Mouse (Mus musculus): ENCODE measurements around the gene Coro1c. TPM values are rescaled to one million over a fixed set of nuclear protein-coding genes. Genes with fewer than 3 reads are reported as not detected.

Gene Coro1c
- polyA plus RNA-seq, 1 experiment from 2014 or later = 214 TPM

DNA sequence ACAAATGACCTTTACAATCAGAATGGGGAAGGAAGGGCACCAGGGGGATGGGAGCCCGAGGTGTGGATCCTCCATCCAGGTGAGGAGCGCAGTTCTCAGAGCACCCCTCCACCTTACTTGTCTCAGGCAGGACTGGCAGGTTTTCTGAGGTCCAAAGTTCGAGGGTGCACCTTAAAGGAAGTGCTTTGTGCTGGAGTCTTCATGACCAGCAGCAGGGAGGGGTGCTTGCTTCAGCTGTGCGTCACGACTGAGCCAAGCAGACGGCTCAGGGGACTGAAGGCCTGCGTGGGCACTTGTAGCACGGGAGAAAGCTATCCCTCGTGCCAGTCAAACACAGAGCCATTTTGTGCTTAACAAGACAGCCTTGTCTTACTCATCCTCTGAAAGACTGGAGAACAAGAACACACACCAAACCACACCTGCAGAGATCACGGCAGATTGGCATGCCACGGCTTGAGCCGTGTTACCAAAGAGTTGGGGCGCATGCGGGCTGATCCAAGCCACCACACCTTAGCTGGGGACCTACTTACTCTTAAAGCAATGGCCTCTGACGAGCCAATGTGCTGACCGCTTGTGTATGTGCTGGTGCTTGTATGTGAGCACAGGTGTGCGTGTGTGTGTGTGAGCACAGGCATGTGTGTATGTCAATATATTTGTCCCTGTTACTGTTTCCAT, 29.5 kb downstream of the Coro1c start:
- no peak for ATAC-seq
- Histone ChIP-seq H3K36me3 (peaks cover 59% of the 10 kb centered on the region), H3K4me1 (replicated peaks) (peaks cover 74% of the 10 kb centered on the region), H3K4me3 (replicated peaks) (no peak overlapping the region), H3K27me3 (no peaks in the 10 kb centered on the region), H3K27ac (no peak overlapping the region), H3K9ac (replicated peaks) (no peak overlapping the region), H3K9me3 (no peaks in the 10 kb centered on the region), H3K4me2 (replicated peaks) (no peak overlapping the region)
- 92% methylated on average over 17 of the region's 17 CpGs for WGBS

DNA sequence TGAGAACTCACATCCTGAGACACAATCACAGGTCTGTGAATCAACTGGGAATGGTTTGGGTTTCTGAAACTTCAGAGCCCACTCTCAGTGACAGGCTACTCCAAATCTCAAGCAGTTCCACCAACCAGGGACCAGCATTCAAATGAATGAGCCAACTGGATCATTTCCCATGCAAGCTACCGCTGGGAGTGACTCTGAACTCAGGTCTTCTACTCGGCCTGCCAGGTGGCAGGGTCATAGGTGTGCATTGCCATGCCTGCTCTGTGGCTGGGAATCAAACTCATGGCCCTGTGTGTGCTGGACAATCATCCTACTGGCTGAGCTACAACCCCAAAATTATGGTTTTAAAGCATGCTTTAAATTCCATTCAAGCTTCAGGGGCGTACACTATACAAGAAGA, 31.0 kb downstream of the Coro1c start:
- H3K4me1 ChIP-seq (replicated peaks) = peaks cover 71% of the 10 kb centered on the region
- H3K27ac ChIP-seq = no peak overlapping the region
- no peaks in the 10 kb centered on the region for H3K9me3 ChIP-seq
- 72% methylated on average over 3 of the region's 3 CpGs for WGBS
- H3K4me3 ChIP-seq (replicated peaks) = no peak overlapping the region
- ATAC-seq = no peak
- peaks cover 59% of the 10 kb centered on the region for H3K36me3 ChIP-seq
- H3K4me2 ChIP-seq (replicated peaks) = no peak overlapping the region
- 0 out of 2 replicates have a peak overlapping the region, but pooled peaks have one; percentile 32 for H3K9ac ChIP-seq (replicated peaks)
- no peaks in the 10 kb centered on the region for H3K27me3 ChIP-seq

DNA sequence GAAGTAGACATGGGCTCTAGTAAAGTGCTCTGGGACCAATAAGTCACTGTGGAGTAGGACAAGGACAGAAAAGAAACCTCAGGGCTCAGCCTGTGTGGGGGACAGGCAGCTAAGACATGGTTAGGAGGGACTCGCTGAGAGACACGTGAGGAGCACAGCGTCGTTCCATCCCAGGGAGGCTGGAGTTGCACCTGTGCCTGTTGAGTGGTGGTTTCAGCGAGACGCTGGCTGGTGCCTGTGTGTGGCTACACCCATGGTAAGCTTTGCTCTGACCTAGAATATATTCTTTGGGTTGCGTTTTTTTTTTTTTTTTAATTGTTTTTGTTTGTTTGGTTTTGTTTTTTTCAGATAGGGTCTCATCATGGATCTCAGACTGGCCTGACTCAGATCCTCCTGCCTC, 32.4 kb downstream of the Coro1c start:
- Histone ChIP-seq H3K9ac (replicated peaks) (no peak overlapping the region), H3K27ac (peak overlapping the region; percentile 99; the same call in 1 of the 2 replicates), H3K4me1 (replicated peaks) (peaks cover 75% of the 10 kb centered on the region), H3K4me2 (replicated peaks) (no peak overlapping the region), H3K4me3 (replicated peaks) (no peak overlapping the region), H3K27me3 (no peaks in the 10 kb centered on the region), H3K36me3 (peaks cover 49% of the 10 kb centered on the region), H3K9me3 (no peaks in the 10 kb centered on the region)
- WGBS = 95% methylated on average over 7 of the region's 7 CpGs
- no peak for ATAC-seq

DNA sequence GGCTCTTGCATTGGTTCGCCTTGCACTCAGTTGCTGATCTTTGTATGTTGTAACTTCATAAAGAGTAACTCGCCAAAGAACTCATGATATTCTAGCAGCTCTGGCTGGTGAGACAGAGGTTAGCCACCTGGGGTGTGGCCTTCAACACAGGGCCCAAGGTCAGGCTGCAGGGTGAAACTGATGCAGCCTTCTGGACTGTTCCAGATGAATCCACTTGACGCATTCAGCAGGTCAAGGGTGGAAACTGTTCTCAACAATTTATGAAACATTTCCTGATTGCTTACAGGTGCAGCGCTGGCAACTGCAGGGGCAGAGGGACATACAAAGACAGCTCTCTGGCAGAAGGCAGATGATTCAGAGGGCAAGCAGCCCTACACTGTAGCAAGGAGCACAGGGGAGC, 32.9 kb downstream of the Coro1c start:
- peak overlapping the region; percentile 99 for H3K27ac ChIP-seq
- no peak overlapping the region for H3K4me2 ChIP-seq (replicated peaks)
- no peak for ATAC-seq
- H3K4me1 ChIP-seq (replicated peaks) = peaks cover 80% of the 10 kb centered on the region
- no peak overlapping the region for H3K4me3 ChIP-seq (replicated peaks)
- H3K36me3 ChIP-seq = peaks cover 44% of the 10 kb centered on the region
- H3K27me3 ChIP-seq = no peaks in the 10 kb centered on the region
- H3K9ac ChIP-seq (replicated peaks) = no peak overlapping the region
- no peaks in the 10 kb centered on the region for H3K9me3 ChIP-seq
- WGBS = 94% methylated on average over 4 of the region's 4 CpGs

DNA sequence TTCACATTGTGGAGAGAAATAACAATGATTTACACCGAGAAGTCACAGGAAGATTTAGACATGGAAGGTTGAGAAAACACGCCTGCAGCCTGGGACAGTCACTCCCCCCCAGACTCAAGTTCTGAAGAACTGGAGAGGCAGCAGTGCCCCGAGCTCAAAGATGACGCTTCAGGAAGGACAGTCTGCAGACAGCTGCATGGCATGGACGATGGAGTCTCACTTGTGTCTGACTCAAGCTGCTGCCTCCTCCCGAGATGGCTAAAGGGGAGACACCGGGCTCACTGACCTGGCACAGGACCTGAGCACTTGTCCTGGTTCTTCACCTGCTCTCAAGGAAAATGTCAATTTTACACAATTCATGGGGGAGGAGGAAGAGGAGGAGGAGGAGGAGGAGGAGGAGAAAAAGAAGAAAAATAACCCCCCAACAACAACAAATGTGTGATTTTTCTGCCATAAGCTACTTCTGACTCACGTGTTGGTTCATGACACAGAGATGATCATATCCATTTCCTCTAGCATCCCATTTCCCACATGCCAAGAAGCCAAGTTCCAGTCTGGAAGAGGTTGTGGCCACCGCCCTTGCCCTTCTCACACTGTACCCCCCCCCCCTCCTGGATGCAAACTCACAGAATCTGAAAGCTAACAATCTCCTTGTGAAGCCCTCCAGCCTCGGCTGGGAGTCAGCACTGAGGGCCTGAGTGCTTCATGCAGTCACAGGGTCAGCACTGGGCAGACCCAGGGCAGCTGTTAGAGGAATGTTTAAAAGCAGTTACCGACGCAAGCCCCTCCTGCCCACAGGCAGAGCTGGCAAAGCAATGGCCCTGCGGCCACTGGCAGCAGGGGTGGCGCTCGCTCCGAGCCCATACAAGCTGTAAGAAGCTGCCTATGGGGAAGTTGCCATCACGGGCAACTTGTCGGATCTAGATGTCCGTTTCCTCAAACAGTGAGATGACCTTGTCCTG, 34.2 kb downstream of the Coro1c start:
- 52% methylated on average over 19 of the region's 19 CpGs for WGBS
- Histone ChIP-seq H3K9ac (replicated peaks) (peak overlapping the region; percentile 68), H3K4me1 (replicated peaks) (peaks cover 93% of the 10 kb centered on the region), H3K9me3 (no peaks in the 10 kb centered on the region), H3K4me2 (replicated peaks) (peak overlapping the region; percentile 44), H3K4me3 (replicated peaks) (peak overlapping the region; percentile 21), H3K27ac (peak overlapping the region; percentile 99), H3K36me3 (peaks cover 32% of the 10 kb centered on the region), H3K27me3 (no peaks in the 10 kb centered on the region)
- ATAC-seq = no peak

DNA sequence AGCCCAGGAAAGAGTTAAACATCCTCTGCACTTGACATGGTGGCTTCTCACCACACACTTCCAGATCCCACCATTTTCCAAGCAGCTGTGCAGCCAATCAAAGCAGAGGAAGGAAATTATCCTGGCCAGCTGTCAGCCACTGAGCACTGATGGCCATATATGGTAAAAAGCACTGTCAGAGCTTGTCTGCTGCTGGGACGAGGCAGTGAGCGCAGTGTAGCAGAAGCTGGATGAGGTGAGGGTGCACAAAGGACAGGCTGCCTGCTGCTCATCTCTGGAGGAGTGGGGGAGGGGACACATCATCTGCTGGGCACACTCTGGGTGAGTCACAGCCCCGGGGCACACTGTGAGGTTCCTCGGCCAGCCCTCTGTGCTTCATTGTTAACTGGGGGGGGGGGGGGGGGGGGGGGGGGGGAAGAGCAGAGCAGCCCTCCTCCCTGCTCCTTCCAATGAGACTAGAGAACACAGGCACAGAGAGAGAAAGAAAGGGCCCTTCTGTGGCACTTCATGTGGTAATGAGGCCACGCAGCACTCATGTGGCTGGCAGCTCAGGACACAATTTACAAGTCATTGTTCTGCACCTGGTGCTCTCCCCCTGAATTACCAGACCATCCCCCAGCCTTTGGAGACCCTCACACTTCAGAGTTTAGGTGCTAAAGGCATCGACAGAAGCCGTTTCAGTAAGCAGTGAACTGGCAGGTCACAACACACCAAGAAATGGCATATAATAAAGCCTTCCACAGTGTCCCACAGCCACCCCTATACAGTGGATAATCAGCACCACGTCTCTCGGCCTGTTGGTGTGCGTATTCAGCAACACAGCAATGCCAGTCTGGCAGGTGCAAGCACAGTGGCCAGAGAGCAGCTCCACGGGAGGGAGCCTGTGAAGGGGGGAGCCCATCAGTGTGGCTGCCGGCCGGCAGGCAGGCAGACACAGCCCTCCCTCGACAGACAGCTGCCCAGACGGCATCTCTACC, 35.3 kb downstream of the Coro1c start:
- Histone ChIP-seq H3K9me3 (no peaks in the 10 kb centered on the region), H3K9ac (replicated peaks) (peak overlapping the region; percentile 68), H3K4me2 (replicated peaks) (peak overlapping the region; percentile 44), H3K27ac (peak overlapping the region; percentile 99), H3K4me1 (replicated peaks) (peaks cover 96% of the 10 kb centered on the region), H3K36me3 (peaks cover 22% of the 10 kb centered on the region), H3K4me3 (replicated peaks) (peak overlapping the region; percentile 21), H3K27me3 (no peaks in the 10 kb centered on the region)
- 2% methylated on average over 13 of the region's 15 CpGs for WGBS
- ATAC-seq = peak; percentile 94

DNA sequence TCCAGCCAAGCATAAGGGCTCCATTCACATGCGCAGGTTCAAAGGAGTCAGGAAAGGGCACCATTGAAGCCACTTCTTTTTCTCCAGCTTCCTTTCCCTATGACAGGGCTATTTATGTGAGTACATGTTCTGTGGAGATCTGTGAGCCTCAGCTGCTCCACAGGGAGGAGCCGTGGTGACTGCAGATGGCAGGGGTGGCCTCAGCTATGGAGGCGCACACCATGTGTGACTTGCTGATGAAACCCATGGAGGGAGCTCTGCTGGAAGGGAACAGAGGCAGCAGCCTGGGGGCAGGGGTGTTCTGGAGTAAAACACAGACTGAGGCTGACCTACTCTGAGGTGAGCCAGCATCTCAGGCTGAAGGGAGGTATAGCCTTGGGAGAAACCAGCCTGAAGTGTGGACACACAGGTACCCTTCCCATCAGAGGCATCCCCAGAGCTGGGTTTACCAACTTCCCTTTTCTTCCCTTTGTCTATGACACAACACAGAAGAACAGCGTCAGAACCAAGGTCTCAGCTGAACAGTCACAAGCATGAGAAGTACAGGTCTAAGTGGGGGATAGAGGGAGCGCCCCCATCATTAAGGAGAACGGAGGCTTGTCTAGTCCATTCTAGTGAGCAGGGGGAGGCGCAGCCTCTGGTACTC, 36.5 kb downstream of the Coro1c start:
- no peak overlapping the region for H3K4me2 ChIP-seq (replicated peaks)
- H3K27me3 ChIP-seq = no peaks in the 10 kb centered on the region
- H3K4me3 ChIP-seq (replicated peaks) = no peak overlapping the region
- peak; percentile 0; the same call in 1 of the 2 replicates for ATAC-seq
- H3K4me1 ChIP-seq (replicated peaks) = peaks cover 90% of the 10 kb centered on the region
- peak overlapping the region; percentile 99 for H3K27ac ChIP-seq
- peak overlapping the region; percentile 39; the same call in 1 of the 2 replicates for H3K9ac ChIP-seq (replicated peaks)
- H3K9me3 ChIP-seq = no peaks in the 10 kb centered on the region
- WGBS = 72% methylated on average over 7 of the region's 7 CpGs
- H3K36me3 ChIP-seq = peaks cover 17% of the 10 kb centered on the region

DNA sequence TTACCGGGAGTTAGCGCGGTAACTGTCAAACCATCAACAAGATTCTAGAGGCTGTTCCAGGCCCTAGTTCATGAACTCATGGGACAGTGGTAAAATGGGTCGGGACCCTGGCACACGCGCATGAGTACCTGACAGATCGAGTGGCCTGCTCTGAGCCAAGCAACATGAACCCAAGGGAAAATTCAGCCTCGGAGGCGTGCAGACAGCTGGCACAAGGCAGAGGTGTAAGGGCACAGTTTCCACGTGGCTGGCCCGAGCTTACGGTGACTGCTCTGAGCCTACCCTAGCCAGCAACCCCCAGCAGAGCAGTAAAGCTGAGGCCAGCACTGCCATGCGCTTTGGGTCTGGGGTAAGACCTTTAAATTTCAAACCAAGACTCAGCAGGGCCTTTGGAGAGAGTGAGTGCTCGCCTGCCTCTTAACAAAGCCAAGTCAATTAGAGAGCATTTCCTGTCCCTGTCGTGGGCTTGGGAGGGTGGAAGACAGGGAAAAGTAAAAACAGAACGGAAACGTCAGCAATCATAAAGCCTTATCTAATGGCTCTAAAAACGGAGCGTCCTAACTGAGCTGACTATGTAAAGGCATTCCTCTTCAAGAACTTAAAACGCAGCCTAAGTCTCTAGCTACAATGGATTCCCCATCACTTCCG, 38.0 kb downstream of the Coro1c start:
- WGBS = 46% methylated on average over 21 of the region's 21 CpGs
- Histone ChIP-seq H3K4me2 (replicated peaks) (no peak overlapping the region), H3K4me1 (replicated peaks) (peaks cover 75% of the 10 kb centered on the region), H3K27me3 (no peaks in the 10 kb centered on the region), H3K4me3 (replicated peaks) (no peak overlapping the region), H3K9me3 (no peaks in the 10 kb centered on the region), H3K36me3 (peaks cover 10% of the 10 kb centered on the region), H3K27ac (peak overlapping the region; percentile 99), H3K9ac (replicated peaks) (no peak overlapping the region; the same call in 1 of the 2 replicates)
- ATAC-seq = no peak

DNA sequence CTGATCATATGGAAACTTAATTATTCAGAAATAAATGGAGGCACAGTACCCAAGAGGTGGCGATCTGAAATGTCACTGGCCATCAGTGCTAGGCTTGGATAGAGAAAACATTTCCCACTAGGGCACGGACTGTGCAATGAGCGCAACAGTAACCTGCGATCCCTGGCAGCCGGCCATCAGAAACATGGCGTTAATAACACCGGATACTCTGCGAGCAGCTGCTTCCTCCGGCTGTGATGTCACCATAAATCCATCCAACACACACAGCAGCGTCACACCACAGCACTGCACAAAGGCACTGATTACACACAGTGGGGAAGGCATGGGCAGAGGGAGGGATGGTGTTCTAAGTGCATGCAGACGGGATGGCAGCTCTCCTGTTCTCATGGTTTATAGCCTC, 39.4 kb downstream of the Coro1c start:
- peaks cover 61% of the 10 kb centered on the region for H3K4me1 ChIP-seq (replicated peaks)
- H3K9me3 ChIP-seq = no peaks in the 10 kb centered on the region
- H3K4me2 ChIP-seq (replicated peaks) = no peak overlapping the region
- H3K36me3 ChIP-seq = peaks cover 16% of the 10 kb centered on the region
- H3K27me3 ChIP-seq = no peaks in the 10 kb centered on the region
- ATAC-seq = no peak
- H3K27ac ChIP-seq = peak overlapping the region; percentile 71
- 51% methylated on average over 11 of the region's 11 CpGs for WGBS
- 0 out of 2 replicates have a peak overlapping the region, but pooled peaks have one; percentile 26 for H3K9ac ChIP-seq (replicated peaks)
- no peak overlapping the region for H3K4me3 ChIP-seq (replicated peaks)

DNA sequence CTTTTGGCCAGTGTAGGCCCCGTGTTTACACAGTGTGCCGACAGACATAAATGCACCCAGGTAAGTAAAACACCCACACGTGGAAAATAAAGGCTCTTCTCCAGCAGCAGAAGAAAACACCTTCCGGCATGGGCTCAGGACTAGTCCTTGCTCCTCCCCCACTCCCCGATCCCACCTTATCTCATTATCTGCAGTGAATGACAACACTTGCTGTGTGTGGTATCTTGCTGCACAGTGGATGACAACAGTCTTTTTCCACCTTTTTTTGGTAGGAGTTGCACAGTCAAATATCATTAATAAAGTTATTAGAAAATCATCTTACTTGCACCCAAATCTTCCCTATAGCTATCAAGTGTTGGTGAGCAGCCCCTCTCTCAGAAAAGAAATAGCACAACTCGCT, 43.6 kb downstream of the Coro1c start:
- no peaks in the 10 kb centered on the region for H3K9me3 ChIP-seq
- no peak for ATAC-seq
- H3K4me1 ChIP-seq (replicated peaks) = peaks cover 42% of the 10 kb centered on the region
- H3K27ac ChIP-seq = no peak overlapping the region
- no peak overlapping the region for H3K4me2 ChIP-seq (replicated peaks)
- no peaks in the 10 kb centered on the region for H3K27me3 ChIP-seq
- WGBS = 94% methylated on average over 6 of the region's 6 CpGs
- no peak overlapping the region for H3K4me3 ChIP-seq (replicated peaks)
- peaks cover 36% of the 10 kb centered on the region for H3K36me3 ChIP-seq
- no peak overlapping the region for H3K9ac ChIP-seq (replicated peaks)

Measured in midbrain, embryonic 13.5 days (tissue).